ENCODE assay signal across 21 mouse cellular contexts in the genomic region with DNA sequence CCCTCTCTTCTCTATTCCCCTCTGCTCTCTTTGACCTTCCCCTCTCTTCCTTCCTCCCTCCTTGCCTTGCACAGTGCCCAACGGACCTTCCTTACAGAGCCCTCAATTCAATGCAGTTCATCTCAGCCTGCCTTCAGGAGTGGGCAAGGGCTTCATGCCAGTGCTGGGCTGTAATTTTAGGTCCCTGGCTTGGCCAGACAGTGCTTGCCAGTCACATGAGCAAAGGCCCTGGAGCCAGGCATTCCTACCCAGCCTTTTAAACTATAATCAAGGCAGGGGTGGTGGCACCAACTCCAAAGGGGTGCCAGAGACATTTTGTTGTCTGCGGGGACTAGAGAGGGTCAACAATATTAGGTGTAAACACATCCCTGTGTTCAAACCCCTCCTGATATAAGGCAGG.
DNase-seq lines count a peak whose midpoint lies in the region; ATAC-seq lines count a peak whose summit lies in the region.
"Had no signal": no experiment of that assay in that cellular context is flagged by ENCODE, and none has a peak within 500 bp of the region (broad histone marks: within the 10 kb centered on the region; RNA-seq: fewer than 3 reads in every experiment).

No protein-coding gene starts in this region.

- peak; percentile 93 for DNase-seq in heart, adult 11 months
- DNase-seq in heart, postnatal 36 days: no peak
- no peak for DNase-seq in heart, embryonic 10.5 days (ENCODE audit: low spot score)
- no peak for DNase-seq in heart, adult 9 months (ENCODE audit: low spot score in 2 of 2)
- no peak for DNase-seq in lung, postnatal 36 days
- no peak for DNase-seq in limb, embryonic 10.5 days (ENCODE audit: low spot score)
- DNase-seq in B cell, adult 2 months: no peak
- DNase-seq: adrenal gland, adult 8-10 months; adrenal gland, postnatal 25 days; cerebellum, adult 11-12 months; gastrocnemius, postnatal 10 days; gastrocnemius, postnatal 36 days; kidney, adult 2 months had no signal

- H3K4me2 ChIP-seq in lung, embryonic 15.5 days: no peak overlapping the region
- H3K4me2 ChIP-seq: forebrain, embryonic 13.5 days; heart, embryonic 15.5 days; hindbrain, embryonic 15.5 days had no signal

- H3K27ac ChIP-seq in heart, embryonic 10.5 days: peak overlapping the region; percentile 81; the same call in 1 of the 2 replicates
- H3K27ac ChIP-seq in lung, embryonic 15.5 days: peak overlapping the region; percentile 81; the same call in 1 of the 2 replicates
- H3K27ac ChIP-seq in limb, embryonic 10.5 days: peak overlapping the region; percentile 81; the same call in 1 of the 2 replicates
- H3K27ac ChIP-seq: forebrain, embryonic 13.5 days; hindbrain, embryonic 15.5 days had no signal

- intact Hi-C loops in heart, postnatal 36 days (cut with DNase I): loop anchor here (5.0 kb wide), 1 partner anchor 90 kb away; no protein-coding TSS in a partner anchor

- peaks cover 48% of the 10 kb centered on the region for H3K4me1 ChIP-seq in heart, embryonic 10.5 days
- peaks cover 36% of the 10 kb centered on the region for H3K4me1 ChIP-seq in lung, embryonic 15.5 days
- peaks cover 33% of the 10 kb centered on the region for H3K4me1 ChIP-seq in limb, embryonic 10.5 days

- no peak overlapping the region for H3K4me3 ChIP-seq in heart, embryonic 10.5 days
- no peak overlapping the region for H3K4me3 ChIP-seq in lung, embryonic 15.5 days
- no peak overlapping the region for H3K4me3 ChIP-seq in limb, embryonic 10.5 days
- H3K4me3 ChIP-seq: forebrain, embryonic 10.5 days; forebrain, embryonic 13.5 days; heart, embryonic 15.5 days; hindbrain, embryonic 15.5 days had no signal

- no peaks in the 10 kb centered on the region for H3K36me3 ChIP-seq in heart, embryonic 10.5 days
- H3K36me3 ChIP-seq in lung, embryonic 15.5 days: no peaks in the 10 kb centered on the region
- no peaks in the 10 kb centered on the region for H3K36me3 ChIP-seq in limb, embryonic 10.5 days
- H3K36me3 ChIP-seq: forebrain, embryonic 10.5 days; heart, embryonic 15.5 days; hindbrain, embryonic 15.5 days had no signal

- H3K9me3 ChIP-seq in heart, embryonic 10.5 days: no peaks in the 10 kb centered on the region
- no peaks in the 10 kb centered on the region for H3K9me3 ChIP-seq in lung, embryonic 15.5 days
- no peaks in the 10 kb centered on the region for H3K9me3 ChIP-seq in limb, embryonic 10.5 days (replicated peaks)
- H3K9me3 ChIP-seq: forebrain, embryonic 10.5 days; forebrain, embryonic 13.5 days; heart, embryonic 15.5 days; hindbrain, embryonic 15.5 days had no signal

- no peak for ATAC-seq in lung, embryonic 15.5 days (ENCODE audit: borderline replicate concordance, extremely low read depth, low FRiP score, low TSS enrichment)
- ATAC-seq: activated CD4-positive, CD25-positive, alpha-beta regulatory T cell, adult 4 months; forebrain, embryonic 13.5 days; forebrain, embryonic 16.5 days; intestine, postnatal 0 days had no signal

- peaks cover 87% of the 10 kb centered on the region for H3K27me3 ChIP-seq in heart, embryonic 10.5 days (ENCODE audit: insufficient read depth, poor library complexity, severe bottlenecking)
- H3K27me3 ChIP-seq in lung, embryonic 15.5 days: peaks cover 15% of the 10 kb centered on the region; the same call in 1 of the 2 replicates
- peaks cover 100% of the 10 kb centered on the region for H3K27me3 ChIP-seq in limb, embryonic 10.5 days (ENCODE audit: low read depth, poor library complexity, severe bottlenecking)
- H3K27me3 ChIP-seq: heart, embryonic 15.5 days had no signal

- WGBS in heart, embryonic 10.5 days: 54% methylated on average over 2 of the region's 2 CpGs
- WGBS in lung, embryonic 15.5 days: 64% methylated on average over 2 of the region's 2 CpGs
- 77% methylated on average over 2 of the region's 2 CpGs for WGBS in limb, embryonic 10.5 days

- no peak overlapping the region for H3K9ac ChIP-seq in lung, embryonic 15.5 days
- H3K9ac ChIP-seq: forebrain, embryonic 13.5 days; heart, embryonic 15.5 days; hindbrain, embryonic 15.5 days had no signal
